Comparison of ENCODE assay signal across 19 mouse cellular contexts in genomic region chr14:115444789-115445770, GRCm38 (mm10).
DNase-seq lines count a peak whose midpoint lies in the region; ATAC-seq lines count a peak whose summit lies in the region.
"Had no signal": no experiment of that assay in that cellular context is flagged by ENCODE, and none has a peak within 500 bp of the region (broad histone marks: within the 10 kb centered on the region; RNA-seq: fewer than 3 reads in every experiment).

No protein-coding gene starts in this region.

- H3K27me3 ChIP-seq in forebrain, embryonic 14.5 days (replicated peaks; ENCODE audit: control insufficient read depth, insufficient read depth, low read length): no peaks in the 10 kb centered on the region
- no peaks in the 10 kb centered on the region for H3K27me3 ChIP-seq in forebrain, embryonic 10.5 days (ENCODE audit: poor library complexity, severe bottlenecking)
- no peaks in the 10 kb centered on the region for H3K27me3 ChIP-seq in midbrain, embryonic 14.5 days (ENCODE audit: control insufficient read depth, insufficient read depth, low read length)
- no peaks in the 10 kb centered on the region for H3K27me3 ChIP-seq in midbrain, embryonic 10.5 days (ENCODE audit: low read depth, poor library complexity, severe bottlenecking)
- no peaks in the 10 kb centered on the region for H3K27me3 ChIP-seq in hindbrain, embryonic 14.5 days (ENCODE audit: control insufficient read depth, insufficient read depth, low read length)
- H3K27me3 ChIP-seq: CH12.LX; heart, embryonic 13.5 days; midbrain, embryonic 12.5 days; neural tube, embryonic 12.5 days had no signal

- peaks cover 8% of the 10 kb centered on the region for H3K4me1 ChIP-seq in forebrain, embryonic 14.5 days (ENCODE audit: control insufficient read depth, insufficient read depth, low read length)
- no peaks in the 10 kb centered on the region for H3K4me1 ChIP-seq in forebrain, embryonic 10.5 days
- H3K4me1 ChIP-seq in midbrain, embryonic 14.5 days (ENCODE audit: control insufficient read depth, insufficient read depth, low read length): no peaks in the 10 kb centered on the region
- no peaks in the 10 kb centered on the region for H3K4me1 ChIP-seq in midbrain, embryonic 10.5 days
- no peaks in the 10 kb centered on the region for H3K4me1 ChIP-seq in hindbrain, embryonic 14.5 days (replicated peaks; ENCODE audit: control insufficient read depth, insufficient read depth, low read length)
- H3K4me1 ChIP-seq: embryonic facial prominence, embryonic 10.5 days; heart, embryonic 13.5 days; midbrain, embryonic 12.5 days; neural tube, embryonic 12.5 days had no signal

- H3K27ac ChIP-seq in forebrain, embryonic 14.5 days (ENCODE audit: low read depth, low read length): no peak overlapping the region
- H3K27ac ChIP-seq in forebrain, embryonic 10.5 days: no peak overlapping the region
- H3K27ac ChIP-seq in midbrain, embryonic 14.5 days (replicated peaks; ENCODE audit: low read depth, low read length): no peak overlapping the region
- H3K27ac ChIP-seq in midbrain, embryonic 10.5 days (replicated peaks): no peak overlapping the region
- H3K27ac ChIP-seq in hindbrain, embryonic 14.5 days: 0 out of 2 replicates have a peak overlapping the region, but pooled peaks have one; percentile 38
- H3K27ac ChIP-seq: embryonic facial prominence, embryonic 10.5 days; heart, embryonic 13.5 days; midbrain, embryonic 12.5 days; neural tube, embryonic 12.5 days had no signal

- 47% methylated on average over 10 of the region's 10 CpGs for WGBS in forebrain, embryonic 14.5 days
- WGBS in forebrain, embryonic 10.5 days: 88% methylated on average over 10 of the region's 10 CpGs
- 76% methylated on average over 10 of the region's 10 CpGs for WGBS in midbrain, embryonic 14.5 days
- WGBS in midbrain, embryonic 10.5 days: 84% methylated on average over 10 of the region's 10 CpGs
- 70% methylated on average over 10 of the region's 10 CpGs for whole genome bisulfite sequencing in hindbrain, embryonic 14.5 days

- H3K4me2 ChIP-seq in forebrain, embryonic 14.5 days (ENCODE audit: low read length): no peak overlapping the region
- no peak overlapping the region for H3K4me2 ChIP-seq in midbrain, embryonic 14.5 days (ENCODE audit: low read length)
- no peak overlapping the region for H3K4me2 ChIP-seq in hindbrain, embryonic 14.5 days (replicated peaks)
- H3K4me2 ChIP-seq: heart, embryonic 13.5 days; midbrain, embryonic 12.5 days; neural tube, embryonic 12.5 days had no signal

- ATAC-seq in forebrain, embryonic 14.5 days: peak; percentile 73
- ATAC-seq in midbrain, embryonic 14.5 days (ENCODE audit: low FRiP score, low TSS enrichment): no peak
- ATAC-seq in hindbrain, embryonic 14.5 days (ENCODE audit: low FRiP score): no peak; the same call in 1 of the 2 replicates

- no peaks in the 10 kb centered on the region for H3K9me3 ChIP-seq in forebrain, embryonic 14.5 days (replicated peaks; ENCODE audit: control insufficient read depth, low read length)
- no peaks in the 10 kb centered on the region for H3K9me3 ChIP-seq in forebrain, embryonic 10.5 days
- H3K9me3 ChIP-seq in midbrain, embryonic 14.5 days (ENCODE audit: control insufficient read depth, low read length): no peaks in the 10 kb centered on the region
- no peaks in the 10 kb centered on the region for H3K9me3 ChIP-seq in midbrain, embryonic 10.5 days (replicated peaks)
- H3K9me3 ChIP-seq in hindbrain, embryonic 14.5 days (ENCODE audit: control insufficient read depth, low read length): no peaks in the 10 kb centered on the region
- H3K9me3 ChIP-seq: embryonic facial prominence, embryonic 10.5 days; heart, embryonic 13.5 days; midbrain, embryonic 12.5 days; neural tube, embryonic 12.5 days had no signal

- DNase-seq in forebrain, embryonic 14.5 days (ENCODE audit: low spot score): peak; percentile 85
- DNase-seq in forebrain, embryonic 10.5 days (ENCODE audit: extremely low spot score, low spot score): no peak
- DNase-seq in midbrain, embryonic 14.5 days: peak; percentile 42
- no peak for DNase-seq in midbrain, embryonic 10.5 days (ENCODE audit: low spot score)
- DNase-seq in hindbrain, embryonic 14.5 days (ENCODE audit: low spot score): peak; percentile 27
- peak; percentile 5 to 46 for DNase-seq in kidney, postnatal 36 days
- DNase-seq in cerebellum, postnatal 36 days: no peak
- no peak for DNase-seq in thymus, postnatal 4 days
- DNase-seq: adrenal gland, postnatal 14 days; cerebellum, postnatal 25 days; heart, postnatal 4 days; lung, postnatal 36 days; retina, postnatal 1 day had no signal

- no peak overlapping the region for H3K9ac ChIP-seq in forebrain, embryonic 14.5 days (ENCODE audit: low read length)
- no peak overlapping the region for H3K9ac ChIP-seq in midbrain, embryonic 14.5 days (replicated peaks; ENCODE audit: low read length)
- H3K9ac ChIP-seq in hindbrain, embryonic 14.5 days: no peak overlapping the region
- H3K9ac ChIP-seq: heart, embryonic 13.5 days; midbrain, embryonic 12.5 days; neural tube, embryonic 12.5 days had no signal

- H3K36me3 ChIP-seq in forebrain, embryonic 14.5 days (ENCODE audit: control insufficient read depth, insufficient read depth, low read length): no peaks in the 10 kb centered on the region
- H3K36me3 ChIP-seq in forebrain, embryonic 10.5 days (replicated peaks): no peaks in the 10 kb centered on the region
- no peaks in the 10 kb centered on the region for H3K36me3 ChIP-seq in midbrain, embryonic 14.5 days (ENCODE audit: control insufficient read depth, insufficient read depth, low read length)
- H3K36me3 ChIP-seq in midbrain, embryonic 10.5 days: no peaks in the 10 kb centered on the region
- H3K36me3 ChIP-seq in hindbrain, embryonic 14.5 days (replicated peaks; ENCODE audit: control insufficient read depth, insufficient read depth): no peaks in the 10 kb centered on the region
- H3K36me3 ChIP-seq: embryonic facial prominence, embryonic 10.5 days; heart, embryonic 13.5 days; midbrain, embryonic 12.5 days; neural tube, embryonic 12.5 days had no signal

- H3K4me3 ChIP-seq in forebrain, embryonic 14.5 days (ENCODE audit: low read depth, low read length): no peak overlapping the region
- H3K4me3 ChIP-seq in forebrain, embryonic 10.5 days: no peak overlapping the region
- no peak overlapping the region for H3K4me3 ChIP-seq in midbrain, embryonic 14.5 days (replicated peaks; ENCODE audit: low read depth, low read length)
- no peak overlapping the region for H3K4me3 ChIP-seq in midbrain, embryonic 10.5 days
- H3K4me3 ChIP-seq in hindbrain, embryonic 14.5 days (replicated peaks; ENCODE audit: low read length): no peak overlapping the region
- H3K4me3 ChIP-seq: embryonic facial prominence, embryonic 10.5 days; erythroblast, embryonic 14.5 days; heart, embryonic 13.5 days; midbrain, embryonic 12.5 days; neural tube, embryonic 12.5 days had no signal

Comparison
In these comparisons a context has a peak if more than half of its experiments do, and no peak if none do; other contexts are left out.
1. DNase-seq: peak in forebrain, embryonic 14.5 days (single experiment), midbrain, embryonic 14.5 days (single experiment), hindbrain, embryonic 14.5 days (single experiment) and kidney, postnatal 36 days (2 of 2); none in forebrain, embryonic 10.5 days (single experiment), midbrain, embryonic 10.5 days (single experiment), cerebellum, postnatal 36 days (0 of 2) and thymus, postnatal 4 days (single experiment).